Mouse (Mus musculus) lung, postnatal 0 days (tissue): ENCODE results near the gene Bud23. TPM values are rescaled to one million over a fixed set of nuclear protein-coding genes. Genes with fewer than 3 reads are reported as not detected.

Source experiments
- ATAC-seq: fragments of 200-750 bp; cut with Nextera tagmentation; 2 replicates; pipeline ENCODE4 v1.8.0; 2017; ENCODE audit warnings: moderate library complexity
- DNase-seq: peaks from one replicate; pipeline ENCODE4 v3.0.0-alpha.2; 2016; ENCODE audit warnings: low spot score
- H3K27ac ChIP-seq: fragments of 300-500 bp; sonication (generic); 2 replicates; pipeline ENCODE4 v1.5.1; 2014; ENCODE audit warnings: antibody characterized with exemption, mild to moderate bottlenecking, low read length, mixed read lengths
- H3K27me3 ChIP-seq: fragments of 300-500 bp; sonication (generic); replicated peaks from 2 replicates; pipeline ENCODE4 v1.6.1; 2014; ENCODE audit warnings: low read length, mixed read lengths; ENCODE audit not compliant: insufficient read depth
- H3K36me3 ChIP-seq: fragments of 300-500 bp; sonication (generic); 2 replicates; pipeline ENCODE4 v1.6.1; 2014; ENCODE audit warnings: low read length, mixed read lengths; ENCODE audit not compliant: insufficient read depth
- H3K4me1 ChIP-seq: fragments of 300-500 bp; sonication (generic); 2 replicates; pipeline ENCODE4 v1.6.1; 2014; ENCODE audit warnings: antibody characterized with exemption, low read depth, low read length, mixed read lengths; ENCODE audit not compliant: insufficient read depth
- H3K4me2 ChIP-seq: fragments of 300-500 bp; sonication (generic); replicated peaks from 2 replicates; pipeline ENCODE4 v1.6.1; 2014; ENCODE audit warnings: low read depth, mild to moderate bottlenecking, low read length, moderate library complexity, mixed read lengths
- H3K4me3 ChIP-seq: fragments of 300-500 bp; sonication (generic); 2 replicates; pipeline ENCODE4 v1.5.1; 2014; ENCODE audit warnings: low read depth, low read length
- H3K9ac ChIP-seq: fragments of 300-500 bp; sonication (generic); replicated peaks from 2 replicates; pipeline ENCODE4 v1.6.1; 2014; ENCODE audit warnings: low read depth, mild to moderate bottlenecking
- H3K9me3 ChIP-seq: fragments of 300-500 bp; sonication (generic); 2 replicates; pipeline ENCODE4 v1.6.1; 2016; ENCODE audit warnings: low read length, mixed read lengths
- CTCF ChIP-seq: IDR thresholded peaks from 2 replicates; pipeline ENCODE4 v1.5.1; 2016; ENCODE audit warnings: antibody characterized with exemption, mild to moderate bottlenecking
- EP300 ChIP-seq: IDR thresholded peaks from 2 replicates; pipeline ENCODE4 v1.6.1; 2016; ENCODE audit warnings: antibody characterized with exemption, mild to moderate bottlenecking, control low read depth
- WGBS: fragments of 180-500 bp; shearing (Covaris S2); extraction: QIAGEN DNeasy Blood & Tissue Kit; methylation state at CpG from one replicate; pipeline ENCODE4 v1.1.7; 2014; 5-methylcytosine and 5-hydroxymethylcytosine counted together
- polyA plus RNA-seq: library from polyadenylated mRNA; unstranded; fragments of >200 nt; fragmentation: Nextera tagmentation; extraction: Ambion mirVana; gene quantifications from 2 replicates; pipeline ENCODE4 v1.2.1, GENCODE M21; 2015

Gene Bud23
- polyA plus RNA-seq, 1 experiment from 2014 or later, result 52.2 TPM

GRCm38 (mm10) chr5:135010841-135011743 is 53.7 kb downstream of the Bud23 start:
- H3K27ac ChIP-seq, result no peak overlapping the region
- no peak overlapping the region for H3K4me2 ChIP-seq
- DNase-seq, result no peak
- H3K9ac ChIP-seq, result no peak overlapping the region
- H3K36me3 ChIP-seq, result no peaks in the 10 kb centered on the region
- no peaks in the 10 kb centered on the region for H3K27me3 ChIP-seq
- peaks cover 9% of the 10 kb centered on the region; the same call in 1 of the 2 replicates for H3K4me1 ChIP-seq
- WGBS, result 81% methylated on average over 25 of the region's 25 CpGs
- no peak overlapping the region for H3K4me3 ChIP-seq
- TF ChIP-seq CTCF (no peak), EP300 (no peak)
- H3K9me3 ChIP-seq, result no peaks in the 10 kb centered on the region
- no peak for ATAC-seq

GRCm38 (mm10) chr5:135010320-135010709 is 54.4 kb downstream of the Bud23 start:
- ATAC-seq, result no peak
- H3K4me1 ChIP-seq, result peaks cover 9% of the 10 kb centered on the region; the same call in 1 of the 2 replicates
- H3K4me3 ChIP-seq, result peak overlapping the region; percentile 54
- no peaks in the 10 kb centered on the region for H3K27me3 ChIP-seq
- no peaks in the 10 kb centered on the region for H3K36me3 ChIP-seq
- no peak for DNase-seq
- no peaks in the 10 kb centered on the region for H3K9me3 ChIP-seq
- no peak for TF ChIP-seq EP300
- TF ChIP-seq CTCF, result no peak
- H3K4me2 ChIP-seq, result peak overlapping the region; percentile 59
- peak overlapping the region; percentile 98 for H3K27ac ChIP-seq
- 41% methylated on average over 7 of the region's 7 CpGs for WGBS
- no peak overlapping the region for H3K9ac ChIP-seq

DNA sequence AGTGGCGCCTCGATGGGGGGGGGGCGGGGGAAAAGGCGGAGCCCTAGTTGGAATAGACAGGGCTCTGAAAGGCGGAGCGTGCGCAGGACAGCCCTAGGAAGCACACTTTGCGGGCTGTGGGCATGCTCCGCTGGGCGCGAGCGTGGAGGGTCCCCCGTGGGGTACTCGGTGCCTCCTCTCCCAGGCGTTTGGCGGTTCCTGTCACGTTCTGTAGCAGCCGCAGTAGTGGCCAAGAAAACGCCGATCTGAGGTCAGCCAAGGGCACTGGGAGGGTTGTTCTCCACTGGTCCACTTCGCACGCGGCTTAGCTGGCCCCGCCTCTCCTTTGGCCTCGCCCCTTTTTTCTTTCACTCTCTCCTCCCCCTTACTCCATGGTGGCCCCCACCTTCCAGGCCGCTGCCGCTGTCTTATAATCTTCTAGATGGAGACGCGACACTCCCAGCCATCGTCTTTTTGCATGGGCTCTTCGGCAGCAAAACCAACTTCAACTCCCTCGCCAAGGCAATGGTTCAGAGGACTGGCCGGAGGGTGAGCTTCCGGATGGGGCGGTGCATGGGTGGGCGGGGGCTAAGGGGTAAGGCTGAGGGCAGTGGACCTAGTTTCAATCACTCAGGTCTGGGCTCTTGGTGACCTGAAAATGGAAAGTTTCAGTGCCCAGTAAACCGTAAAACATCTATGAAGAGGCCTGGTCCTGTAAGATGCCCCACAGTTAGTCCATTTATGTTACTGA is 55.0 kb downstream of the Bud23 start:
- DNase-seq, result peak; percentile 96
- ATAC-seq, result peak; percentile 58
- no peak; the same call in 1 of the 2 replicates for TF ChIP-seq CTCF
- no peak for TF ChIP-seq EP300

GRCm38 (mm10) chr5:135008671-135009589 is 55.8 kb downstream of the Bud23 start, which contains the start of gene Abhd11:
TSS of gene Abhd11 (plus strand) at chr5:135009152.
- Histone ChIP-seq H3K4me1 (peaks cover 9% of the 10 kb centered on the region; the same call in 1 of the 2 replicates), H3K4me3 (peak within 1 kb of the TSS; percentile 54), H3K9ac (peak within 1 kb of the TSS; percentile 65), H3K9me3 (no peaks in the 10 kb centered on the region), H3K4me2 (peak within 1 kb of the TSS; percentile 77), H3K27ac (peak within 1 kb of the TSS; percentile 98), H3K27me3 (no peaks in the 10 kb centered on the region), H3K36me3 (no peaks in the 10 kb centered on the region)
- TF ChIP-seq CTCF (peak; percentile 38), EP300 (peak; percentile 98)
- under 1% methylated on average over 52 of the region's 52 CpGs for WGBS
- ATAC-seq (peak; percentile 81), DNase-seq (peak; percentile 100)

More for the DNA sequence above, 55.0 kb downstream of the Bud23 start:
- peaks cover 9% of the 10 kb centered on the region; the same call in 1 of the 2 replicates for H3K4me1 ChIP-seq
- H3K36me3 ChIP-seq, result no peaks in the 10 kb centered on the region
- peak overlapping the region; percentile 59 for H3K4me2 ChIP-seq
- peak overlapping the region; percentile 56 for H3K9ac ChIP-seq
- H3K27me3 ChIP-seq, result no peaks in the 10 kb centered on the region
- H3K4me3 ChIP-seq, result peak overlapping the region; percentile 54
- H3K9me3 ChIP-seq, result no peaks in the 10 kb centered on the region
- peak overlapping the region; percentile 98 for H3K27ac ChIP-seq
- 2% methylated on average over 27 of the region's 37 CpGs for WGBS

DNA sequence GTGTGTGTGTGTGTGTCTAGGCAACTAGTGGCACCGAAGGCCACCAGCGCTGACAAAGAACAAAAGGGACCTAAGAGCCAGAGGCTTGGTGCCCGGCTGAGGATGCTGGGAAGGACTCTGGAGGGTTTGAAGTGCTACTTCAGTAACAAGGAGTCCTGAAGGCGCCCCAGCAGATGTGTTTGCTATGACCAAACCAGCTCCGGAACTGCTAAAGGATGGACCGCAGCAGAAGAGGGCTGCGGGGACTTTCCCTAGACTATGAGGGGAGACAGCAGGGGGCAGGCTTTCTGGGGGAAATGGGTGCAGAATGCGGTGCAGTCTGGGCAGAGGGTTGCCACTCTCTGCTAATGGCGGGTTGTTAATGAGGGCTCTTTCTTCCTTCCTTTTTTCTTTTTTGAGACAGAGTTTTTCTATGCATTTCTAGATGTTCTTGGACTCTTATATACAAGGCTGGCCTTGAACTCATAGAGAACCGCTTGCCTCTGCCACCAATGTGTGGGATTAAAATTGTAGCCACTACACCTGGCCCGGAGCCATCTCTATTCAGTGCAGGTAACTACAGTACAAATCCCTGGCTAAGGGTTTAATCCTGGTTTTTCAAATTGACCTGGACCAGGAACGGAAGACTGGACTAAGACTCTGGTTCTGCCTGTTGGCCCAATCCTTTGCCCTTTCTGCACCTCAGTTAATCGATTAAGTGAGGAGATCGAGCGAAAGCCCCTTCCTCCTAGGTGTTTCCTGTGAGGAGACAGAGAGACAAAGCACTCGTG is 56.8 kb downstream of the Bud23 start:
- no peaks in the 10 kb centered on the region for H3K27me3 ChIP-seq
- H3K27ac ChIP-seq, result peak overlapping the region; percentile 97
- no peaks in the 10 kb centered on the region for H3K36me3 ChIP-seq
- peak; percentile 23 for ATAC-seq
- TF ChIP-seq EP300 (peak; percentile 85), CTCF (peak; percentile 64)
- H3K4me2 ChIP-seq, result peak overlapping the region; percentile 77
- peak overlapping the region; percentile 41 for H3K4me3 ChIP-seq
- WGBS, result 22% methylated on average over 16 of the region's 16 CpGs
- peaks cover 9% of the 10 kb centered on the region; the same call in 1 of the 2 replicates for H3K4me1 ChIP-seq
- peak overlapping the region; percentile 65 for H3K9ac ChIP-seq
- DNase-seq, result peak; percentile 94
- H3K9me3 ChIP-seq, result no peaks in the 10 kb centered on the region

Other genes with a start within 250 kb of the Bud23 start
- not detected in 2 replicates for gene Tmem270, start 158.2 kb downstream of the Bud23 start, polyA plus RNA-seq
- gene Cldn13, start 149.4 kb downstream of the Bud23 start, polyA plus RNA-seq, result 1.2 and 1.6 TPM in 2 replicates
- 33.7 and 35.5 TPM in 2 replicates for gene Mettl27, start 132.6 kb downstream of the Bud23 start, polyA plus RNA-seq
- gene Cldn4, start 118.0 kb downstream of the Bud23 start, polyA plus RNA-seq, result 28.2 and 29.2 TPM in 2 replicates
- 547 and 583 TPM in 2 replicates for gene Cldn3, start 78.7 kb downstream of the Bud23 start, polyA plus RNA-seq
- gene Abhd11, start 55.8 kb downstream of the Bud23 start, polyA plus RNA-seq, result 72.9 and 80.9 TPM in 2 replicates
- gene Stx1a, start 41.5 kb downstream of the Bud23 start, polyA plus RNA-seq, result 5.5 and 5.8 TPM in 2 replicates
- 28.0 and 28.8 TPM in 2 replicates for gene Dnajc30, start 757 bp downstream of the Bud23 start, polyA plus RNA-seq
- 4.0 and 4.4 TPM in 2 replicates for gene Vps37d, start 13.3 kb upstream of the Bud23 start, polyA plus RNA-seq
- gene Mlxipl, start 24.9 kb upstream of the Bud23 start, polyA plus RNA-seq, result 0.70 and 0.96 TPM in 2 replicates
- gene Tbl2, start 84.7 kb upstream of the Bud23 start, polyA plus RNA-seq, result 8.7 and 9.5 TPM in 2 replicates
- gene Bcl7b, start 103.3 kb upstream of the Bud23 start, polyA plus RNA-seq, result 63.1 and 65.7 TPM in 2 replicates
- gene Baz1b, start 122.3 kb upstream of the Bud23 start, polyA plus RNA-seq, result 14.6 and 19.2 TPM in 2 replicates
- gene Fzd9, start 186.3 kb upstream of the Bud23 start, polyA plus RNA-seq, result 0.19 and 0.33 TPM in 2 replicates